19 mouse cellular contexts compared by ENCODE assay signal in the genomic region with DNA sequence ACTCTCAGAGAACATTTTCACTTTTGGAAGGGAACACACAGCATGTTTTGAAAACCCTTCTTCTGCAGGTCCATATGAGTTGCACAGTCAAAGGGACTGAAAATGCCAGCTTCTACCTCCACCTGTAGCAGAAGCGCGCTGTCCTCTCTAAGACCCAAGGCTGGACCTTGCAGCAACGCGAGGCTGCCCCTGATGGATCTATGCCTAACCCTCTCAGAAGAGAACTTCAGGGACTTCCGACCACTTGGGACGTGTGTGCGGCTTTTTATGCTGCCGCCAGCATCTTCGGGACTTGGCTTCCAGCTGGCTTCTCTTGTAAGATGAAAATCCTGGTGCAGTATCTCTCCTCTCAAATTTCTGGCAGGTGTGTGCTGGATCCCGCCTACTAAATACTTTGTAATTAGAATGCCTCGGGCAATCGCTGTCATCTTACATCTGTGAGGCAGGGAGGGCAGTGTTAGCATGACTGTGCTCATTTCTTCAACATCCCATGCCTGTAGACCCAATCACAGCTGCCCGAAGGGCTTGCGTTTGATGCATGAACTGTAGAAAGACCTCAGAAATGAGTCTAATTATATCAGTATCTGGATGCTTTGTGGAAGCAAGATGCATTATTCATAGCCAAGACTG.
DNase-seq lines count a peak whose midpoint lies in the region; ATAC-seq lines count a peak whose summit lies in the region.
"Had no signal": no experiment of that assay in that cellular context is flagged by ENCODE, and none has a peak within 500 bp of the region (broad histone marks: within the 10 kb centered on the region; RNA-seq: fewer than 3 reads in every experiment).

No protein-coding gene starts in this region.

- H3K27ac ChIP-seq in forebrain, embryonic 15.5 days (replicated peaks): no peak overlapping the region
- H3K27ac ChIP-seq in forebrain, embryonic 11.5 days (ENCODE audit: low read depth, low read length): no peak overlapping the region
- no peak overlapping the region for H3K27ac ChIP-seq in midbrain, embryonic 13.5 days
- H3K27ac ChIP-seq in midbrain, embryonic 11.5 days (ENCODE audit: low read depth, low read length): no peak overlapping the region
- H3K27ac ChIP-seq in forebrain, embryonic 16.5 days (ENCODE audit: low read length): no peak overlapping the region
- H3K27ac ChIP-seq: gastrocnemius, adult 2 months; heart, adult 2 months; limb, embryonic 15.5 days had no signal

- H3K27me3 ChIP-seq in forebrain, embryonic 15.5 days: no peaks in the 10 kb centered on the region
- H3K27me3 ChIP-seq in forebrain, embryonic 11.5 days (ENCODE audit: control insufficient read depth, insufficient read depth, low read length): no peaks in the 10 kb centered on the region
- H3K27me3 ChIP-seq in midbrain, embryonic 13.5 days: no peaks in the 10 kb centered on the region
- no peaks in the 10 kb centered on the region for H3K27me3 ChIP-seq in midbrain, embryonic 11.5 days (ENCODE audit: control insufficient read depth, insufficient read depth, low read length)
- no peaks in the 10 kb centered on the region for H3K27me3 ChIP-seq in forebrain, embryonic 16.5 days (replicated peaks; ENCODE audit: control insufficient read depth, insufficient read depth, low read length)
- H3K27me3 ChIP-seq: limb, embryonic 15.5 days had no signal

- 70% methylated on average over 14 of the region's 14 CpGs for WGBS in forebrain, embryonic 15.5 days
- 78% methylated on average over 14 of the region's 14 CpGs for WGBS in forebrain, embryonic 11.5 days
- WGBS in midbrain, embryonic 13.5 days: 74% methylated on average over 14 of the region's 14 CpGs
- 85% methylated on average over 14 of the region's 14 CpGs for WGBS in midbrain, embryonic 11.5 days
- 74% methylated on average over 14 of the region's 14 CpGs for WGBS in forebrain, embryonic 16.5 days

- no peaks in the 10 kb centered on the region for H3K36me3 ChIP-seq in forebrain, embryonic 15.5 days
- no peaks in the 10 kb centered on the region for H3K36me3 ChIP-seq in forebrain, embryonic 11.5 days (ENCODE audit: control insufficient read depth, insufficient read depth, low read length)
- no peaks in the 10 kb centered on the region for H3K36me3 ChIP-seq in midbrain, embryonic 13.5 days
- H3K36me3 ChIP-seq in midbrain, embryonic 11.5 days (ENCODE audit: control insufficient read depth, insufficient read depth, low read length): no peaks in the 10 kb centered on the region
- no peaks in the 10 kb centered on the region for H3K36me3 ChIP-seq in forebrain, embryonic 16.5 days (ENCODE audit: control insufficient read depth, insufficient read depth)
- H3K36me3 ChIP-seq: limb, embryonic 15.5 days had no signal

- H3K9me3 ChIP-seq in forebrain, embryonic 15.5 days: no peaks in the 10 kb centered on the region
- no peaks in the 10 kb centered on the region for H3K9me3 ChIP-seq in forebrain, embryonic 11.5 days (ENCODE audit: control insufficient read depth, low read length)
- no peaks in the 10 kb centered on the region for H3K9me3 ChIP-seq in midbrain, embryonic 13.5 days
- H3K9me3 ChIP-seq in midbrain, embryonic 11.5 days (ENCODE audit: control insufficient read depth, low read length): no peaks in the 10 kb centered on the region
- no peaks in the 10 kb centered on the region for H3K9me3 ChIP-seq in forebrain, embryonic 16.5 days (ENCODE audit: control insufficient read depth, low read length)
- H3K9me3 ChIP-seq: limb, embryonic 15.5 days had no signal

- peaks cover 4% of the 10 kb centered on the region; the same call in 1 of the 2 replicates for H3K4me1 ChIP-seq in forebrain, embryonic 15.5 days
- no peaks in the 10 kb centered on the region for H3K4me1 ChIP-seq in forebrain, embryonic 11.5 days (replicated peaks; ENCODE audit: control insufficient read depth, insufficient read depth, low read length)
- peaks cover 7% of the 10 kb centered on the region; the same call in 1 of the 2 replicates for H3K4me1 ChIP-seq in midbrain, embryonic 13.5 days (replicated peaks)
- peaks cover 3% of the 10 kb centered on the region; the same call in 1 of the 2 replicates for H3K4me1 ChIP-seq in midbrain, embryonic 11.5 days (ENCODE audit: control insufficient read depth, insufficient read depth, low read length)
- no peaks in the 10 kb centered on the region for H3K4me1 ChIP-seq in forebrain, embryonic 16.5 days (replicated peaks; ENCODE audit: control insufficient read depth, insufficient read depth, low read length)
- H3K4me1 ChIP-seq: limb, embryonic 15.5 days had no signal

- H3K4me2 ChIP-seq in forebrain, embryonic 15.5 days (replicated peaks): no peak overlapping the region
- no peak overlapping the region for H3K4me2 ChIP-seq in forebrain, embryonic 11.5 days (ENCODE audit: low read depth, low read length, severe bottlenecking)
- H3K4me2 ChIP-seq in midbrain, embryonic 13.5 days (replicated peaks): no peak overlapping the region
- H3K4me2 ChIP-seq in midbrain, embryonic 11.5 days: no peak overlapping the region
- no peak overlapping the region for H3K4me2 ChIP-seq in forebrain, embryonic 16.5 days (ENCODE audit: low read length)
- H3K4me2 ChIP-seq: limb, embryonic 15.5 days had no signal

- ATAC-seq in forebrain, embryonic 15.5 days (replicated peaks): 0 out of 2 replicates have a peak, but pooled peaks have one; percentile 26
- ATAC-seq in forebrain, embryonic 11.5 days (replicated peaks; ENCODE audit: low FRiP score): no peak
- peak; percentile 83 for ATAC-seq in midbrain, embryonic 13.5 days
- no peak for ATAC-seq in midbrain, embryonic 11.5 days (ENCODE audit: low FRiP score)
- ATAC-seq in forebrain, embryonic 16.5 days: 0 out of 2 replicates have a peak, but pooled peaks have one; percentile 49

- no peak overlapping the region for H3K4me3 ChIP-seq in forebrain, embryonic 15.5 days
- no peak overlapping the region for H3K4me3 ChIP-seq in forebrain, embryonic 11.5 days (ENCODE audit: low read depth, low read length)
- H3K4me3 ChIP-seq in midbrain, embryonic 13.5 days (replicated peaks): no peak overlapping the region
- no peak overlapping the region for H3K4me3 ChIP-seq in midbrain, embryonic 11.5 days (ENCODE audit: low read depth, low read length)
- H3K4me3 ChIP-seq in forebrain, embryonic 16.5 days (replicated peaks; ENCODE audit: low read length): no peak overlapping the region
- H3K4me3 ChIP-seq: erythroblast, embryonic 14.5 days; gastrocnemius, adult 2 months; heart, adult 2 months; limb, embryonic 15.5 days had no signal

- DNase-seq in forebrain, embryonic 11.5 days (ENCODE audit: low spot score): no peak
- no peak for DNase-seq in midbrain, embryonic 11.5 days (ENCODE audit: low spot score, missing footprints)
- DNase-seq in adrenal gland, adult 8-10 months: no peak
- DNase-seq in urinary bladder, postnatal 14 days (ENCODE audit: low spot score): no peak
- no peak for DNase-seq in embryo, embryonic 10 days (ENCODE audit: low spot score)
- DNase-seq: adrenal gland, postnatal 14 days; cerebellum, adult 2 months; gastrocnemius, adult 2 months; heart, adult 2 months; kidney, adult 18-20 months; kidney, postnatal 36 days; lung, postnatal 14 days; spleen, adult 18-20 months; thymus, adult 18-20 months had no signal

- H3K9ac ChIP-seq in forebrain, embryonic 15.5 days (replicated peaks): no peak overlapping the region
- no peak overlapping the region for H3K9ac ChIP-seq in forebrain, embryonic 11.5 days (ENCODE audit: low read length)
- no peak overlapping the region for H3K9ac ChIP-seq in midbrain, embryonic 13.5 days (replicated peaks)
- no peak overlapping the region for H3K9ac ChIP-seq in midbrain, embryonic 11.5 days (ENCODE audit: low read length)
- H3K9ac ChIP-seq in forebrain, embryonic 16.5 days (replicated peaks; ENCODE audit: low read depth, low read length): no peak overlapping the region
- H3K9ac ChIP-seq: limb, embryonic 15.5 days had no signal

Comparison
In these comparisons a context has a peak if more than half of its experiments do, and no peak if none do; other contexts are left out.
1. ATAC-seq: peak in forebrain, embryonic 15.5 days (single experiment), midbrain, embryonic 13.5 days (single experiment) and forebrain, embryonic 16.5 days (single experiment); none in forebrain, embryonic 11.5 days (single experiment) and midbrain, embryonic 11.5 days (single experiment).